Mouse (Mus musculus) frontal cortex, adult (tissue): ENCODE measurements at regions not wholly inside any gene's neighbourhood (a gene's known extent, or its start where the extent isn't known, plus 50 kb on each side); places are given as distances from the start of the nearest gene placed in this dataset.
A peak's percentile ranks its signal among the peaks of the same experiment; 100 is the strongest.
"Not testable (repeated sequence)": the region's sequence is repeated elsewhere in the genome, so short reads cannot be mapped to it uniquely, and the experiment has no call there.

Experiments
- ATAC-seq: cut with Nextera tagmentation; 2 replicates; pipeline ENCODE4 v1.9.2; 2017; ENCODE audit warnings: mild to moderate bottlenecking, moderate library complexity, mixed read lengths; ENCODE audit not compliant: low TSS enrichment

DNA sequence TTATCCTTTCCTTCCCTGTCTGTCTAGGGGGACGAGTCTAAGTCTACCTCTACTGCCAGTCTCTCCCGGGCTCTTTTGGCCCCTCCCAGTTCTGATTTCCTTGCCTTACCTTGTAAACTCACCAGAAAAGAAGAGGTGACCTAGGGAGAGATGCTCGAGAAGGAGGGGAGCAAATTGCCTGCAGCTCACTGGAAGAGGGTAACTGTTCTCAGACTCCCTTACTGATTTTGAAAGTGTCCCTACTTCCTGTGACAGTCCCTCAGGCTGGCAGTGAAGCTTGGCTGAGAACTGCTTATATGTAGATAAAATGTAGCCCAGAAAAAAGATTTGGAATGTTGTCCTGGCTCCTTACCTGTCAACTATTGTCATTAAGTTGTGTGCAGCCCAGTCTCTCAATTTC, 180.6 kb upstream of the Tab2 start:
- ATAC-seq, result no peak

DNA sequence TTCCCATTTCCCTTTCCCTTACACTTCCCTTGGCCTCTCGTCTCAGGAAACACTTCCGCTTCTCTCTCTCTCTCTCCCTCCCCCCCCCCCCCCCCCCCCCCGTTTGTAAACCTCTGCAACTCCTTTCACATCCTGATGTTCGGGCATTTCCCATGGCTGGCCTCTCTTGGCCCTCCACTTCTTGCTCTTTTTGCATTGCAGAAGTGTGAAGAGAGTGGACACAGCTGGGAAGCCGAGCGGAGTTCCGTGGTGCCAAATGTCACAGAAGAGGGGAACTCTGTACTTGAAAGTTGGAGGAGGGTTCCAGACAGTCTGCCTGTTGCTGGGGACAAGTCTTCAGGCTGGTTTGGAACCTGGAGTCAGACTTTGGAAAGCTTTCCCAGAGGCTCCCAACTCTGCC, 179.2 kb upstream of the Tab2 start:
- no peak for ATAC-seq

DNA sequence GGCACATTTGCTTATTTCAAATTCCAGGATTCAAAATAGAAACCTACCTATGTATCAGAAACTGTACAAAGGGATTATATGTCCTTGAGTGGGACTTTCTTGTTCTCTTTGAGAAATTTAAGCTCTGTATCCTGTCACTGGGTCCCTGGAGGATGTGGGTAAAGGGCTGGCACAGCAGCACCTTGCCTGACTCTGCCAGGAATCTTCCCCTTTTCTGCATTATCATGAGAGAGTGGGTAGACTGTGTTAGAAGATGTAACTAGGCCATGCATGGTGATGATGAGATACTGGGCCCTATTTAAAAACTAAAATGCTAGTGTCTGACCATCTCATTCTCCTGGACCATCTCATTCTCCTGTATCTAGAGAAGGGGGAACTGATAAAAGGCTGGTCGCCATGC, 178.4 kb upstream of the Tab2 start:
- ATAC-seq, result peak; percentile 66

DNA sequence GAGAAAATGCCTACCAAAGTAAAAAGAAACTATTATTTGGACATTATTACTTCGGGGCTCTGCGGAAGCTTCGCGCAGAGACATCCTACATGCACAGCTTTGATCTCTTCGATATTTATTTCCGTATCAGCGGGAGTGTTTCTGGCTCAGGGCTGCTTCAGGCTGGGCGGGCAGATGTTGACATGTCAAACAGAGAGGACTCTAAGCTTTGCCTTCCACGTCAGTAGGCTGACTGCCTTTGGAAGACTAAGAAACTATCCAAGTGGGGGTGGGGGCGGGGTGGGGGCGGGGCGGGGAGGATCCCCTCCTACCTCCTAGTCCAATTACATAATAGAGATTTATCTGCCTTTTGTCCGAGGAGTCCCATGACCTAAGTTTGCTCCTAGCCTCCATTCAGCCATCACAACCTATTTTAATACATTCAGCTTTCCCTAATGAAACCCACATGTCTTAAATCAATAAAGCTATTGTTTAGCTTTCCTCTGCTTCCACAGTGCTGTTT, 177.5 kb upstream of the Tab2 start:
- ATAC-seq, result no peak

DNA sequence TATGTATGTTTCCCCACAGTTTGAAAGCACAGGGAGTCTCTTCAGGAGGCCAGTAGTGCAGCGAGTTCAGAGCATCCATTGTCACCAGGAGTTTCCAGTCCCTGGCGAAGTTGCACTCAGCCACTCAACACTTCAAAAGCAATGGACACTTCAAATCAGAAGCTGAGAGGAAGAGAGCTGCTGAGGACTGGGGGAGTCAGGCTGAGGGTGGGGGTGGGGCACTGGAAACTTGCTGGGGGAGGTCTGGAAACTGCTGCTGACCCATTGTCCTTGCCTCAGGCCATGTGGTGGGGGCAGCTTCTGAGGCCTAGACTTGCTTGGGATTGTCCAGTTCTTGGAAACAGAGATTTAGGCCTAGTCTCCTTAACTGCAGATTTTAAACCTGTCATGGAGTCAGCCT, 176.8 kb upstream of the Tab2 start:
- ATAC-seq, result no peak

GRCm38 (mm10) chr10:8130472-8131241, 174.6 kb upstream of the Tab2 start:
- peak; percentile 96 for ATAC-seq

- no peak for ATAC-seq
Measured at GRCm38 (mm10) chr10:8130057-8130456, 174.0 kb upstream of the Tab2 start.

DNA sequence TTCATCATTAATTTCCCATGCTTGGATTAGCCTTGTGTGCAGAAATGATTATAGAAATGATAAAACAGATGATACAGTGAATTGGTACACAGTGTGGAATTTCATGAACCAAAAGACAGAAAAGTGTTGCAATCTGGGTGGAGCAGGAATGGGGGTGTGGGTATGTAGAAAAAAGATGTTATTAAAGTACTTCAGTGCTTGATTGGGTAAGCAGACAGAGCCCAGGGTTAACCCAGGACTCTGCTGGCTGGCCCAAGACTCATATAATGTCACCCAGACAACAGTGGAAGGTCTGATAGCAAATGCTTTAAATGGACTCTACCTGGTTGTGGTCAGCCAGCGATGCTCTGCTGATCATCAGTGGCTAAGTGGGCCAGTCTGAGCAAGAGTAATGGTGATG, 168.1 kb upstream of the Tab2 start:
- no peak for ATAC-seq

DNA sequence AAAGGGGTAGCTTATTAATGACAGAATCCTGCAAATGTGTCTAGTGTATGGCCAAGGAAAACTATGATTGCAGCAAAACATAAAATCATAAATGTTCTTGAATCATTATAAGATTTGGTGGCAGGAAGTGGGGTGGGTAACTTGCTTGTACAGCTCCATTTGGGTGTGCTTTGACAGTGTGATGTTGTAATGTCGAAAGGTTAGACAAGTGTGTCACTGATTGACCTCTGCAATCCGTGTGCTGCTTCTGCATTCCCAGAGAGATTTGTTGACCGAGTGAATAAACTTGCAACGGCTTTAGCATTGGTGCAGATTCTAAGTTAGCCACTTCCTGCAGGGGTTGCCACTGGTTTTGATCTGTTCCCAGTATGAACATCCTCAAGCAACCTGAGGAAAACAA, 165.9 kb upstream of the Tab2 start:
- ATAC-seq, result no peak

GRCm38 (mm10) chr10:8116821-8117220, 160.8 kb upstream of the Tab2 start:
- ATAC-seq, result no peak

- ATAC-seq, result not testable (repeated sequence)
Measured at GRCm38 (mm10) chr10:8114932-8115331, 158.9 kb upstream of the Tab2 start.

DNA sequence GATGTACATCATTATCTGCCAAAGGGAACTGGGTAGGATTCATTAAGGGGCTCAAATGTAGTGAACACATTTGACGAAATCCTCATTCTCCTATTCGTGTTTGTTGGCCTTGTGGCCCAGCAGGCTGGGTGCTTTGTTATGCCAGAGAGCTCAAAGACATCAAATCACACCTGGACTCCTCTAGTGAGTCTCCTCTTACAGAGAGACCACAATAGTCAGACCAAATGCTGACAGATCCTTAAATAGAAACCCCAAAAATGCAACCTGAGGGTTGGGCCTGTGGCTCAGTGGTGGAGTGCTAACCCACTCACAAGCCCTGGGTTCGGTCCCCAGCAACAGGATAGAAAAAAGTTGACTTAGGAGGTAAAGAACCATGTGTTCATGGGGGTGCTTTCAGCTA, 158.5 kb upstream of the Tab2 start:
- ATAC-seq, result no peak

GRCm38 (mm10) chr10:8100489-8100888, 144.5 kb upstream of the Tab2 start:
- no peak for ATAC-seq

- ATAC-seq, result no peak
Measured at GRCm38 (mm10) chr10:8095924-8096323, 139.9 kb upstream of the Tab2 start.

GRCm38 (mm10) chr10:8095206-8095605, 139.2 kb upstream of the Tab2 start:
- no peak for ATAC-seq

DNA sequence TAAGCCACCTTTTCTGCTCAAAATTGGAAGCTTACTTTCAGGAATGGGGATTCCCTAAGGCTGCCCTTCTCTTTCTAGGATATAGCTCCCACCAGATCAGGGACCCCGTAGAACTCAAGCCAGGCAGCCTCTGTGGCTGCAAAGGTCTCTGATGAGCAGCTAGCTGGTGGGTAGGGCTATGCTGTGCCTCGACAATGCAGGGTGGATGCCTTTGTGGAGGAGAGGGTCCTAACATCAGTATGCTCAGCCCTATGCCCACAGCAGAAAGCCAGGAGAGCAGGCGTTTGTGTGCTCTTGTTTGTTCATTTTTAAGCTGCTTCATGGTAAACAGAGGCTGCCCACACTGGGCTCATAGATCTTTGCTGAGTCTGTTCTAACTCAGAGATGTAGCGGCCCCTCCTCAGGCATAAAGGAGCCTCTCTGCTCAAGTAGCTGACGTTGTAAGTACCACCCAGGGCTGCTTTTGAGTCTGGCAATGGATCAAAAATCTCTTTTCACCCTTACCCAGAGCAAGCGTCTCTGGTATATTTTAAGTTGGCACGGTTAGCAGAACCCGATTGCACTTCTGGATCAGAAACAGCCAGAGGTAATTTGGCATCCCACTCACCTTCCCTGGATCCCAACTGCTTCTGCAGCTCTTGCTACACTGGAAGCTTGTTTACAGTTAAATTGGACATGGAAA, 136.0 kb upstream of the Tab2 start:
- ATAC-seq, result no peak

- 0 out of 2 replicates have a peak, but pooled peaks have one; percentile 38 for ATAC-seq
Measured at GRCm38 (mm10) chr10:8089296-8089695, 133.3 kb upstream of the Tab2 start.

GRCm38 (mm10) chr10:8088737-8089136, 132.7 kb upstream of the Tab2 start:
- no peak for ATAC-seq

DNA sequence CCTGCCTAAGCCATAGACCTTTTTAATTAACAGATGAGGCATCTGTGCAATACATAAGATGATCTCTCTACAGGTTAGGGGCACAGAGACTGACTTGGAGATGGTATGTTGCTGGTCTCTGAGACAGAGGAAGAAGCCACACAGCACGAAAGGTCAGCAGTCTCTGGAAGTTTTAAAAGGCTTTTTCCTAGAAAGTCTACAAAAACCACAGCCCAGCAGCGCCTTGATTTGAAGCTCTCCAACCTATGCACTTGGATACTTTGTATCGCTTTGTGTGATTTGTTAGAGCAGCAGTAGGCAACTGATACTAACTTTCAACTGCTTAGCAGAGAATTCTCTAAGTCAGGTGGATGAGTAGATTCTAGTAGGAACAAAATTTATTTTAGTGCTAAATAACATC, 132.3 kb upstream of the Tab2 start:
- ATAC-seq, result no peak

GRCm38 (mm10) chr10:8087106-8087505, 131.1 kb upstream of the Tab2 start:
- ATAC-seq, result peak; percentile 75

GRCm38 (mm10) chr10:8086442-8086841, 130.4 kb upstream of the Tab2 start:
- ATAC-seq, result peak; percentile 54; the same call in 1 of the 2 replicates

DNA sequence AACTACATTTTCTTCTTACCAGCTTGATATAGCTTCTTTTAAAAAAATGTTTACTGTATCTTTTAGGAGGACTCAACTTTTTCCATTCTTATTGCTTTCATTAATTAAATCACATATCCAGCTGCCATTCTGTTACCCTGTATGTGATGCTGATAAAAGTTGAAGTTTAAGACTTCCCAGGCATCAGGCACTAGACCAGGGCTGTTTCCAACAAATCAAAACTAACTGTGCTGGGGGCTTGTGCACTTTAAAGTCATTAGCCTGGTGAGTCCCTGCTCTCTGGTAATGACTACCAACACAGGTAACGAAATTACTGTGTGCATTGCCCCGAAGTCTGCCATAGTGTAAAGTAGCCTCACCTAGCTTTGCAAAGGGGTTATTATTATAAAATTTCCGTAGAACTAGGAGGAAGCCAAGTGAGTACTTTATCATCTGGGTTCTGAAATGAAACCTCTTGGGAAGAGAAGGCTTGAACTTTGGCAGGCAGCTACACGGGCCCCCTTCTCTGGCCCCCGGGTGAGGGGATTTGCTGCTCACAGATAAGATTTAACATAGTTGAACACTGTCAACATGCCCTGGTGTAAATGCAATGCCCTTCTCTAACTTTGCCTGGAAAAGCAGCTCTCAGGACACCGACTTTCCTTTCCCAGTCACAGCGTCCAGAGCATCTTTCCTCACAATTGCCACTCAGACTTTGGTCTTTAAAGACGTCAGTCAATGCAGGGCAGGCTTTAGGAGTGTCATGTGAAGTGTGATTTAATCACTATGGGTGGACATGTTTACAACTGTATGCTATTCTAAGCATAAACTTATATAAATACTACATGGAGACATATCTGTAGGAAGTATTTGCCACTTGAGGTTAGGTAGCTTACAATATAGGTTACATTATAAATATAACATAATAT, 122.1 kb upstream of the Tab2 start:
- ATAC-seq, result no peak
